Mouse (Mus musculus): ENCODE results near the gene Prss2. TPM values are rescaled to one million over a fixed set of nuclear protein-coding genes. Genes with fewer than 3 reads are reported as not detected.
A peak's percentile ranks its signal among the peaks of the same experiment; 100 is the strongest.

Gene Prss2
- polyA plus RNA-seq, 2 experiments: 0.06 to 0.29 TPM

- peaks cover 2 to 5% of the 10 kb centered on the region in 2 experiments; a peak in 2 of 4 replicates for H3K4me1 ChIP-seq (replicated peaks; ENCODE audit: control insufficient read depth in 2 of 2, insufficient read depth in 2 of 2, low read length in 1 of 2)
- no peak overlapping the region for H3K4me3 ChIP-seq (ENCODE audit: insufficient read depth in 1 of 2, low read depth in 2 of 2, low read length in 2 of 2)
- no peaks in the 10 kb centered on the region for H3K9me3 ChIP-seq (ENCODE audit: control insufficient read depth, low read length)
- DNase-seq (ENCODE audit: low read depth in 3 of 3, low spot score in 3 of 3) (no peak), ATAC-seq (ENCODE audit: insufficient read depth) (no peak)
- no peak overlapping the region for H3K27ac ChIP-seq
- TF ChIP-seq EP300 (IDR thresholded peaks at IDR 0.05; ENCODE audit: low read depth): no peak
- TF ChIP-seq CTCF (IDR thresholded peaks at IDR 0.05; ENCODE audit: low read depth): no peak
- peak overlapping the region; percentile 18; the same call in 1 of the 2 replicates for H3K4me2 ChIP-seq (ENCODE audit: low read depth)
- H3K9ac ChIP-seq (replicated peaks): no peak overlapping the region
- 16% methylated on average over 28 of the region's 28 CpGs for WGBS (ENCODE audit: insufficient replicate concordance)
- no peaks in the 10 kb centered on the region for H3K36me3 ChIP-seq (replicated peaks; ENCODE audit: control insufficient read depth, insufficient read depth, low read depth)
- H3K27me3 ChIP-seq (ENCODE audit: control insufficient read depth, insufficient read depth, low read length): no peaks in the 10 kb centered on the region
These were observed 21.9 kb downstream of the Prss2 start for GRCm38 (mm10) chr6:41543411-41544050.

- H3K27me3 ChIP-seq (ENCODE audit: control insufficient read depth, insufficient read depth, low read length): no peaks in the 10 kb centered on the region
- DNase-seq (ENCODE audit: low read depth in 3 of 3, low spot score in 3 of 3) (no peak), ATAC-seq (ENCODE audit: insufficient read depth) (no peak)
- H3K27ac ChIP-seq: no peak overlapping the region
- no peak overlapping the region for H3K9ac ChIP-seq (replicated peaks)
- no peaks in the 10 kb centered on the region for H3K36me3 ChIP-seq (replicated peaks; ENCODE audit: control insufficient read depth, insufficient read depth, low read depth)
- no peaks in the 10 kb centered on the region for H3K9me3 ChIP-seq (ENCODE audit: control insufficient read depth, low read length)
- no peak overlapping the region for H3K4me3 ChIP-seq (ENCODE audit: insufficient read depth in 1 of 2, low read depth in 2 of 2, low read length in 2 of 2)
- H3K4me2 ChIP-seq (ENCODE audit: low read depth): no peak overlapping the region
- TF ChIP-seq EP300 (IDR thresholded peaks at IDR 0.05; ENCODE audit: low read depth) (no peak), CTCF (IDR thresholded peaks at IDR 0.05; ENCODE audit: low read depth) (no peak)
- peaks cover 2 to 5% of the 10 kb centered on the region in 2 experiments; a peak in 2 of 4 replicates for H3K4me1 ChIP-seq (replicated peaks; ENCODE audit: control insufficient read depth in 2 of 2, insufficient read depth in 2 of 2, low read length in 1 of 2)
- WGBS (ENCODE audit: insufficient replicate concordance): 68% methylated on average over 5 of the region's 5 CpGs
These were observed 22.9 kb downstream of the Prss2 start for GRCm38 (mm10) chr6:41544381-41544924.

GRCm38 (mm10) chr6:41545266-41545665 is 23.7 kb downstream of the Prss2 start:
- no peak overlapping the region for H3K27ac ChIP-seq
- peaks cover 2 to 5% of the 10 kb centered on the region in 2 experiments; a peak in 2 of 4 replicates for H3K4me1 ChIP-seq (replicated peaks; ENCODE audit: control insufficient read depth in 2 of 2, insufficient read depth in 2 of 2, low read length in 1 of 2)
- no peak overlapping the region for H3K9ac ChIP-seq (replicated peaks)
- TF ChIP-seq EP300 (IDR thresholded peaks at IDR 0.05; ENCODE audit: low read depth): no peak
- no peak for TF ChIP-seq CTCF (IDR thresholded peaks at IDR 0.05; ENCODE audit: low read depth)
- 66% methylated on average over 4 of the region's 4 CpGs for WGBS (ENCODE audit: insufficient replicate concordance)
- DNase-seq (ENCODE audit: low read depth in 3 of 3, low spot score in 3 of 3): no peak
- H3K27me3 ChIP-seq (ENCODE audit: control insufficient read depth, insufficient read depth, low read length): no peaks in the 10 kb centered on the region
- H3K4me3 ChIP-seq (ENCODE audit: insufficient read depth in 1 of 2, low read depth in 2 of 2, low read length in 2 of 2): no peak overlapping the region
- H3K36me3 ChIP-seq (replicated peaks; ENCODE audit: control insufficient read depth, insufficient read depth, low read depth): no peaks in the 10 kb centered on the region
- ATAC-seq (ENCODE audit: insufficient read depth): no peak
- H3K4me2 ChIP-seq (ENCODE audit: low read depth): no peak overlapping the region
- H3K9me3 ChIP-seq (ENCODE audit: control insufficient read depth, low read length): no peaks in the 10 kb centered on the region

- H3K27ac ChIP-seq: no peak overlapping the region
- DNase-seq (ENCODE audit: low read depth in 3 of 3, low spot score in 3 of 3): no peak
- H3K4me1 ChIP-seq (replicated peaks; ENCODE audit: control insufficient read depth in 2 of 2, insufficient read depth in 2 of 2, low read length in 1 of 2): no peaks in the 10 kb centered on the region; a peak in 1 of 4 replicates
- H3K4me3 ChIP-seq (ENCODE audit: insufficient read depth in 1 of 2, low read depth in 2 of 2, low read length in 2 of 2): no peak overlapping the region
- ATAC-seq (ENCODE audit: insufficient read depth): no peak
- 69% methylated on average over 5 of the region's 5 CpGs for WGBS (ENCODE audit: insufficient replicate concordance)
- no peaks in the 10 kb centered on the region for H3K27me3 ChIP-seq (ENCODE audit: control insufficient read depth, insufficient read depth, low read length)
- no peak for TF ChIP-seq CTCF (IDR thresholded peaks at IDR 0.05; ENCODE audit: low read depth)
- TF ChIP-seq EP300 (IDR thresholded peaks at IDR 0.05; ENCODE audit: low read depth): no peak
- H3K9me3 ChIP-seq (ENCODE audit: control insufficient read depth, low read length): no peaks in the 10 kb centered on the region
- no peak overlapping the region for H3K9ac ChIP-seq (replicated peaks)
- no peak overlapping the region for H3K4me2 ChIP-seq (ENCODE audit: low read depth)
- H3K36me3 ChIP-seq (replicated peaks; ENCODE audit: control insufficient read depth, insufficient read depth, low read depth): no peaks in the 10 kb centered on the region
These were observed 25.6 kb downstream of the Prss2 start for GRCm38 (mm10) chr6:41547056-41547650.

- H3K27me3 ChIP-seq (ENCODE audit: control insufficient read depth, insufficient read depth, low read length): no peaks in the 10 kb centered on the region
- no peaks in the 10 kb centered on the region for H3K9me3 ChIP-seq (ENCODE audit: control insufficient read depth, low read length)
- 35% methylated on average over 1 of the region's 1 CpGs for WGBS (ENCODE audit: insufficient replicate concordance)
- H3K4me2 ChIP-seq (ENCODE audit: low read depth): no peak overlapping the region
- no peaks in the 10 kb centered on the region for H3K36me3 ChIP-seq (replicated peaks; ENCODE audit: control insufficient read depth, insufficient read depth, low read depth)
- ATAC-seq (ENCODE audit: insufficient read depth): no peak
- no peak overlapping the region for H3K4me3 ChIP-seq (ENCODE audit: insufficient read depth in 1 of 2, low read depth in 2 of 2, low read length in 2 of 2)
- DNase-seq (ENCODE audit: low read depth in 3 of 3, low spot score in 3 of 3): no peak
- H3K4me1 ChIP-seq (replicated peaks; ENCODE audit: control insufficient read depth in 2 of 2, insufficient read depth in 2 of 2, low read length in 1 of 2): no peaks in the 10 kb centered on the region; a peak in 1 of 4 replicates
- TF ChIP-seq CTCF (IDR thresholded peaks at IDR 0.05; ENCODE audit: low read depth) (no peak), EP300 (IDR thresholded peaks at IDR 0.05; ENCODE audit: low read depth) (no peak)
- H3K27ac ChIP-seq: no peak overlapping the region
- H3K9ac ChIP-seq (replicated peaks): no peak overlapping the region
These were observed 26.7 kb downstream of the Prss2 start for GRCm38 (mm10) chr6:41548286-41548685.
